Mouse (Mus musculus) liver, embryonic 16.5 days (tissue): ENCODE measurements around the gene Prox2. TPM values are rescaled to one million over a fixed set of nuclear protein-coding genes. Genes with fewer than 3 reads are reported as not detected.

ENCODE experiments used
- ATAC-seq: fragments of 200-750 bp; cut with Nextera tagmentation; 2 replicates; pipeline ENCODE4 v1.8.0; 2017; ENCODE audit warnings: low read depth, mild to moderate bottlenecking, moderate number of reproducible peaks, moderate library complexity
- H3K27ac ChIP-seq: fragments of 300-500 bp; sonication (generic); 2 replicates; pipeline ENCODE4 v1.5.1; 2014; ENCODE audit warnings: mild to moderate bottlenecking, low read length
- H3K27me3 ChIP-seq: fragments of 300-500 bp; sonication (generic); 2 replicates; pipeline ENCODE4 v1.6.1; 2014; ENCODE audit warnings: low read depth, low read length, mixed read lengths; ENCODE audit not compliant: control insufficient read depth, insufficient read depth
- H3K36me3 ChIP-seq: fragments of 300-500 bp; sonication (generic); 2 replicates; pipeline ENCODE4 v1.6.1; 2014; ENCODE audit warnings: mild to moderate bottlenecking; ENCODE audit not compliant: control insufficient read depth, insufficient read depth
- H3K4me1 ChIP-seq: fragments of 300-500 bp; sonication (generic); 2 replicates; pipeline ENCODE4 v1.6.1; 2014; ENCODE audit warnings: low read depth, low read length, mixed read lengths; ENCODE audit not compliant: control insufficient read depth
- H3K4me2 ChIP-seq: fragments of 300-500 bp; sonication (generic); 2 replicates; pipeline ENCODE4 v1.6.1; 2014; ENCODE audit warnings: low read depth, low read length, mixed read lengths
- H3K4me3 ChIP-seq: fragments of 300-500 bp; sonication (generic); 2 replicates; pipeline ENCODE4 v1.5.1; 2014; ENCODE audit warnings: low read depth, mild to moderate bottlenecking, low read length
- H3K9ac ChIP-seq: fragments of 300-500 bp; sonication (generic); 2 replicates; pipeline ENCODE4 v1.6.1; 2014; ENCODE audit warnings: low read depth, low read length
- H3K9me3 ChIP-seq: fragments of 300-500 bp; sonication (generic); replicated peaks from 2 replicates; pipeline ENCODE4 v1.6.1; 2016; ENCODE audit warnings: low read length; ENCODE audit not compliant: control insufficient read depth
- WGBS: fragments of 180-500 bp; shearing (Covaris S2); extraction: QIAGEN DNeasy Blood & Tissue Kit; methylation state at CpG from one replicate; pipeline ENCODE4 v1.1.7; 2014; ENCODE audit not compliant: insufficient replicate concordance; 5-methylcytosine and 5-hydroxymethylcytosine counted together
- polyA plus RNA-seq: library from polyadenylated mRNA; unstranded; fragments of >200 nt; fragmentation: Nextera tagmentation; extraction: Ambion mirVana; gene quantifications from 2 replicates; pipeline ENCODE4 v1.2.1, GENCODE M21; 2015

The Prox2 gene
- polyA plus RNA-seq, 1 experiment from 2014 or later: 2.8 TPM

DNA sequence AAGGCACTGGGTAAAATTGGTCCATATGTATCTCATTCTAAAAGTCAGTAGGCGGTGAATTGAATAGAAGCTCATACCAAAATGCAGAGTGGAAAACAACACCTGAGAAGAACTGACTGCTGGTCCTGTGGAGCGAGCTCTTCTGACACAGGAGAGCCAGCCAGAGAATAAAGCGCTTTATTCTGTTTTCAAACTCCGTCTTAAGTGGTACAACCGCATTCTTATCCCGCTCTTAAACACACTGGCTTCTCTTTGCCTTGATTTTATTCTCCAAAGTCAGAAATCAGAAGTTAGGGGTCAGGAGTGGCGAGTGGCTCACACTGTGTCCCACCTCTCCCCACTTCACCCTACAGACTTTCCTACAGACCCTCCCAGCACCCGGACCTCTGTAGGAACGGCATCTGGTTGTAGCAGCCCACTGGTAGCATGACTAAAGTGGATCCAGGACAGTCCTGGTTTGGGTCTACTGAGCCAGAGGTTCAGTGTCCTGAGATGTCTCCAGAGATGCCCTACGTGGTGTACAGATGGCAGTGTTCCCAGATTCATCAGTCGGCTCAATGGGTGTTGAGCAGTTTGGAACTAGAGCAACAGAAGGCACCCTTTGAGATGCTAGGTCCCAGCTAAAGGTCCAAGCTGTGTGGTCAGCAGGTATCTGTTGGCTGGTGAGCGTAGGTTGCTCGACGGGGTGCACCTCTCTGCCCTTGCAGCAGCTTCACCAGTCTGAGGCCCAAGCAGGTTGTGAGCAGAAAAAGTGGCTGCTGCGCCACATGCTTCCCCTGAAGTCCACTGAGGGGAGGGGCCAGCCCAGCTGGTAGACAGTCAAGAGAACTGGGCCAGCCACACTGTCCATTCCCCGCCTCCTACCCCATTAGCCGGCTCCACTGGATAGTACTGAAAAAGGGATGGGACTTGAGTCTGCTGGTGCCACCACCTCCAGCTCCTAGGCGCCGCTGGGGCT is 25.2 kb upstream of the Prox2 start:
- no peak overlapping the region for H3K4me3 ChIP-seq
- H3K9ac ChIP-seq: no peak overlapping the region
- H3K27me3 ChIP-seq: no peaks in the 10 kb centered on the region
- H3K36me3 ChIP-seq: peaks cover 30% of the 10 kb centered on the region
- no peak for ATAC-seq
- no peaks in the 10 kb centered on the region for H3K4me1 ChIP-seq
- H3K4me2 ChIP-seq: no peak overlapping the region
- H3K9me3 ChIP-seq: no peaks in the 10 kb centered on the region
- H3K27ac ChIP-seq: no peak overlapping the region
- 79% methylated on average over 19 of the region's 19 CpGs for WGBS

DNA sequence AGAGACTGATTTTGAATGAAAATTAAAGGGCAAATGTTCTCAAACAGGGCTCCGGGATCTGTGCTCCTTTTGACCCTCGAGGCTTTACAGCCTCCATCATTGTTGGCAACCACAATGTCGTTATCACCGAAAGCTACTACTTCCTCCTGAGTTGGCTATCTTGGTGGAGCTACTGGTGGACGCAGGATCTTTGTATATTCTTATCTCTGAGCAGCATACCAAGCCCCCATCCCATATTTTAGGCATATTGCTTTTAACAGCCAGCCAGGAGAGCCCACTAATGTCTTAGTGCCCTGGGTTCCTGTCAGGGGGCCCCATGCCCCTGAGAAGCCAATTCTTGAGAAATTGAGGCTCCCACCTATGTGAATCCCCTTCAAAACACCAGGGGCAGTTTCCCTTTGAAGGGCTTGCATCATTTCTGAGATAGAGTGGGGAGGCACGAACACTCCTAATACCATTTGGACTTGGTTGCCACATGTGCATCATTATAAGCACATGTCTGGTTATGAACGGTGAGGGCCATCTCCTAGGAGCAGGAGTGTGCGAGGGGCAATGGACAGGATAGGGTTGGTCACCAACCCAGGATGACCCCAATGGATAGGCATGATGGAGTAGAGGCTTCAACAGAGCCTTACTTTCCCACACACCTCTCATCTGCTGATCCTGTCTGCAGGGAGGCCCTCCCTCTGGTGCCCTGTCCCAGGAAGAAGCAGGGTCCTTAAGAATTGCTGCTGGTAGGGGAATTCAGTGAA is 23.7 kb upstream of the Prox2 start:
- no peaks in the 10 kb centered on the region for H3K4me1 ChIP-seq
- peaks cover 45% of the 10 kb centered on the region for H3K36me3 ChIP-seq
- no peak overlapping the region for H3K27ac ChIP-seq
- H3K9me3 ChIP-seq: no peaks in the 10 kb centered on the region
- WGBS: 31% methylated on average over 8 of the region's 8 CpGs
- no peak overlapping the region for H3K4me3 ChIP-seq
- no peak overlapping the region for H3K4me2 ChIP-seq
- no peak overlapping the region for H3K9ac ChIP-seq
- no peak for ATAC-seq
- H3K27me3 ChIP-seq: no peaks in the 10 kb centered on the region

DNA sequence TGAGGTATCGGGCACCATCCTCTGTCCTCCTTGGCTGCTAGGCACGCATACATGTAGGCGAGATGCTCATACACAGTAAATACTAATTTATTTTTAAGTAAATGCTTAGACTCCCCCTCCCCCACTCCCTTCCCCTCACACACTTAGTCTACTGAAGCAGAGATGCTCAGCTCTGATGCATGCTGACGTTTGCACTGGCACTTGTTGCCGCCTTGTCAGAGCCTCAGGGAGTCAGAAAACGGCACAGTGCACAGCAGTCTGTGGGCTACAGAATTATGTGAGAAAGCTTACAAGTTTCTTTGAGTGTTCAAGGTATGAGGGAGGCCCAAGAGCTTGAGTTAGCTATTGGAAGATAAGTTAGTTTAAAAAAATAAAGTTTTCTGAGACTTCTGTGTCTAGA is 20.8 kb upstream of the Prox2 start:
- Histone ChIP-seq H3K9me3 (no peaks in the 10 kb centered on the region), H3K36me3 (peaks cover 54% of the 10 kb centered on the region), H3K4me1 (no peaks in the 10 kb centered on the region), H3K4me2 (no peak overlapping the region), H3K9ac (no peak overlapping the region), H3K27ac (no peak overlapping the region), H3K27me3 (no peaks in the 10 kb centered on the region), H3K4me3 (no peak overlapping the region)
- ATAC-seq: no peak
- 81% methylated on average over 6 of the region's 6 CpGs for WGBS

DNA sequence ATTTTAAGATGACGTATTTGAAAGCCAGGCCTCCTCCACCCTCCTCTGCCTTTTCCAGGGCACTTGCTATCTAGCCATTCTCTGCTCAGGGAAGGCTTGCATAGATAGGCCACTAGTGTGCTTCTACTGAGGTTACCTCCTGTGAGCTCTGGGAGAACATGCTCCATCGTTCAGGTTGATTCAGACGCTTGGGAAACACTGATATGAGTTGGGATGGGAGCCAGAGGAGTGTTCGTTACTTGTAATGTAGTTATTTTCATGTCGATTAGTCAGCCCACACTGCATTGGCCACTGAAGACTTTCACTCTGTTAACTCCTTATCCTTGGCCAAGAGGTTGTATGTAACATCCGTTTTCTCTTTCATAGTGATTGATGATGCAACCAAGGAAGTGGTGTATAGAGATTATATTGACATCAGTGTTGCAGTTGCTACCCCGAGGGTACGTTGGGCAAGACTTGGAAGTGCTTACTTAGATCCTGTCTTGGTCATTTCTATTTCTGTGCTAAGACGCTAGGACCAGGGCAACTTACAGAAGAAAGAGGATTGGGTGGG is 18.9 kb upstream of the Prox2 start:
- no peaks in the 10 kb centered on the region for H3K27me3 ChIP-seq
- H3K4me3 ChIP-seq: no peak overlapping the region
- H3K36me3 ChIP-seq: peaks cover 55% of the 10 kb centered on the region
- no peaks in the 10 kb centered on the region for H3K4me1 ChIP-seq
- 81% methylated on average over 9 of the region's 9 CpGs for WGBS
- ATAC-seq: 0 out of 2 replicates have a peak, but pooled peaks have one; percentile 16
- H3K9me3 ChIP-seq: no peaks in the 10 kb centered on the region
- no peak overlapping the region for H3K9ac ChIP-seq
- H3K27ac ChIP-seq: no peak overlapping the region
- H3K4me2 ChIP-seq: no peak overlapping the region

DNA sequence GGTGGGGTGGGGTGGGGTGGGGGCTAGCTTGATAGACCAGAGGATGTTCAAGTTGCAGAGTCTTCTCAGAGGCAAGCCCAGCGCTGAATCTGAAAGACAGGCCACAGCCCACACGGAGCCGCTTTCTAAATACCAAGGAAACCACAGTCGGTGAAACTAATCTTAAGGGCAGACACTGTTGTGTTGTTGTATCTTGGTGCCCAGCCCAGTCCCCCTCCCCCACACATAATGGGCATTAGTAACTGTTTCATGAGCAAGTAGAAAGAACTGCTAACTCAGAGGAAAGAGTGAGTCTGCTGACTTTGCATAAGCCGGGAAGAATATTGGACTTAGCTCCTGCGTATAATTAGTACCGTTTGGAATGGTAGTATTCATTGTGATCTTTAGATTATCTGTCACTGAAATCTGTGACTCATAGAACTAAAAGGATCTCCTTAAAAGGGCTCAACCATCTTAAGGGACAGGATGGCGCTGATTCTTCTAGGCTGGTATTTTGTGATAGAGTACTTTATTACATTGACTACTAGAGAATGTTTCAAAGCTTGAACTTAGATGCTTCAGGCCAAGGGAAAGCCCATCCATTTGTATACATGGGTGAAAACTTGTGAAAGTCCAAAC is 16.5 kb upstream of the Prox2 start:
- Histone ChIP-seq H3K9me3 (no peaks in the 10 kb centered on the region), H3K4me2 (no peak overlapping the region), H3K4me3 (no peak overlapping the region), H3K9ac (no peak overlapping the region), H3K4me1 (no peaks in the 10 kb centered on the region), H3K27ac (no peak overlapping the region), H3K36me3 (peaks cover 64% of the 10 kb centered on the region), H3K27me3 (no peaks in the 10 kb centered on the region)
- 71% methylated on average over 8 of the region's 8 CpGs for WGBS
- ATAC-seq: no peak

DNA sequence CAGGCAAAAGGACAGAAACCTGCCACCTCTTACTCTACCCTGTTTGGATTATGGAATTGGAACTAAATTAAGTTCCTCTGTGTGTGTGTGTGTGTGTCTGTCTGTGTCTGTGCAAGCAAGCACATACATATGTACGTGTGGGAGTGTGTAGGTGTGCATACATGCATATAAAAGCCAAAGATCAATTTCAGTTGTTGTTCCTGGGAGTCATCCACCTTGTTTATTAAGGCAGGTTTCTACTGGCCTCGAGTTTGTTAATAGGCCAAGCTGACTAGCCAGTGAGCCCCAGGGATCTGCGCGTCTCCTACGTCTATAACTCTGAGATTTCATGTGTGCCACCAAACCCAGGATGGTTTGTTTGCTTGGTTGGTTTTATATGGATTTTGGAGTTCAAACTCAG is 14.2 kb upstream of the Prox2 start:
- H3K36me3 ChIP-seq: peaks cover 53% of the 10 kb centered on the region
- no peak for ATAC-seq

DNA sequence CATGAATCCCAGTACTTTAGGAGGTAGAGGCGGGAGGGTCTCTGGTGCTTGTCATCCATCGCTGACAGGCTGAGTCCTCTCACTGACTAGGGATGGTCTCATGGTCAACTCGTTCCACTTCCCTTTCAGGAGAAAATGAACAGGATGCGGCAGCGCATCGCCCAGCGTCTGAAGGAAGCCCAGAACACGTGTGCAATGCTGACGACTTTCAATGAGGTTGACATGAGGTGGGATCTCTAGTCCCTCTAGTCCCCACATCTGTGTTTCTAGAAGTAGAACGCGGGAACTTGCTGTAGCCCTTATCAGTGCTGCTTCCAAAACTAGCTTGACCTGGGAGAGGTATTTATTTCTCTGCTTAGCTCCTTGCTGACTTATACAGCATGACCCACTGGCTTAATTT is 13.1 kb upstream of the Prox2 start:
- Histone ChIP-seq H3K36me3 (peaks cover 56% of the 10 kb centered on the region), H3K4me3 (no peak overlapping the region), H3K27ac (no peak overlapping the region), H3K4me1 (no peaks in the 10 kb centered on the region), H3K27me3 (no peaks in the 10 kb centered on the region), H3K4me2 (no peak overlapping the region), H3K9me3 (no peaks in the 10 kb centered on the region), H3K9ac (no peak overlapping the region)
- WGBS: 74% methylated on average over 11 of the region's 11 CpGs
- no peak for ATAC-seq

More for the DNA sequence above, 14.2 kb upstream of the Prox2 start:
- Histone ChIP-seq H3K27me3 (no peaks in the 10 kb centered on the region), H3K4me2 (no peak overlapping the region), H3K9me3 (no peaks in the 10 kb centered on the region), H3K27ac (no peak overlapping the region), H3K4me1 (no peaks in the 10 kb centered on the region), H3K4me3 (no peak overlapping the region), H3K9ac (no peak overlapping the region)
- 84% methylated on average over 5 of the region's 5 CpGs for WGBS

DNA sequence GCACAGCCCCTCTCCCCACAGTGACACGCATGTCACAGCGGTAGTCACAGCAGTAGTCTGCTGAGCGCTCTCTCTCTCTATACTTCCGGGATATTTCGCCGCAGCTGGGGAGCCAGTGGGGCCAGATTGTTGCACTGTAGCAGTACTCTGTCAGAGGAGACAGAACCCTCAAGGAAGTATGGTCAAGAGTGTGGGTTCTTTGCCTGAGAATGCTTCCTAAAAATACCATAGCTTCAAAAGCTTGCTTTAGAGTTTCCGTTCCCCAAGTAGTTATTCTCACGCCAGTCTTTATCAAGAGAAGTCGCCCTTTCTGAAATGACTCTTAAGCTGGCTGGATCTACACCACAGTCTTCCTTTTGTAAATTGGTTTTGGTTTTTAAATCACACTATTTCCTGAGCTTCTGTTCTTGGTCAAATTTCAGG is 12.6 kb upstream of the Prox2 start:
- 0 out of 2 replicates have a peak, but pooled peaks have one; percentile 30 for ATAC-seq
- Histone ChIP-seq H3K27ac (no peak overlapping the region), H3K4me3 (no peak overlapping the region), H3K36me3 (peaks cover 58% of the 10 kb centered on the region), H3K27me3 (no peaks in the 10 kb centered on the region), H3K4me2 (no peak overlapping the region), H3K9me3 (no peaks in the 10 kb centered on the region), H3K9ac (no peak overlapping the region), H3K4me1 (no peaks in the 10 kb centered on the region)
- 77% methylated on average over 9 of the region's 9 CpGs for WGBS
